Mouse (Mus musculus) induced T-regulatory cell, adult 2 months (primary cell): ENCODE results near the gene Tmc2.

Experiments
- DNase-seq: peaks from one replicate; pipeline ENCODE4 v3.0.0-alpha.2; 2012; ENCODE audit warnings: low read depth

The Tmc2 gene

DNA sequence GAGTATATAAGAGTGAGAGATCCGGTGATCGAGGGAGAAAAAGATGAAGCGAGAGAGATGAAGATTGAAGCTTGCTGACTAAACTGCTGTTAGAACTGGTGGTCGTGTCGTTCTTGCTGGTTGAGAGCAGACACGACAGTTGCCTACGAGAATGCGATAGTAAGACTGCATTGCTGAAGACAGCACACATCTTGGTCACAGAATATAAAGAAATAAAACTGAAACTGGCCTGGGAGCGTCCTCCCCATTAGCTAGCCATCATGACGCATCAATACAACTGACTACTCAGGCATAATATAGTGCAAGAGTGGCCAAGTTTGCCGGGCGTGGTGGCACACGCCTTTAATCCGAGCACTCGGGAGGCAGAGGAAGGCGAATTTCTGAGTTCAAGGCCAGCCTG is at the start of gene Tmc2:
Tmc2 (plus strand) TSS at position 301 of the 400 bp plus-strand sequence.
- DNase-seq: no peak

DNA sequence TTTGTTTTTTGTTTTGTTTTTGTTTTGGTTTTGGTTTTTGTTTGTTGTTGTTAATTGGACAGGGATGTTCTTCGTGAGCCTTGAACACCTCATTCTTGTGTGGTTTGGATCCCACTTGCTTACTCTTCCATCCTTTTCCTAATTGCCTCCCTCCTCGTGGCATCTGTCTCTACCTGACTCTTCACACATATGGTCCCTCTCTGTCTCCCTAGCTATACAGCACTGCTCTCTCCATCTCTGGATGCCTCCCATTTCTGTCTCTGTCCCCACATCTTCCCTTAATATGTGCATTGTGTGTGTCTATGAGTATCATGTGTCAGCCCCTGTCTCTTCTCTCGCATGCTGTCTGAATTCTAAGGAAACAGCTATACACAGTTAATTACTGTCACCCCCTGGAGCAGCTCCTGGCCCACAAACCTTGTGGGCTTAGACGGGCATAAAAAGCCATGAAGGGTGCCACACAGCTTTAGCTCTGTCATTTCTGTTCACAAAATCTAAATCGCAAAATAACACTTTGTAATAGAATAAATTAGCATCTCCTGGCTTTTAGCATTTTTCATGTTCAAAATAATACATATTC is 48.8 kb upstream of the Tmc2 start:
- no peak for DNase-seq

DNA sequence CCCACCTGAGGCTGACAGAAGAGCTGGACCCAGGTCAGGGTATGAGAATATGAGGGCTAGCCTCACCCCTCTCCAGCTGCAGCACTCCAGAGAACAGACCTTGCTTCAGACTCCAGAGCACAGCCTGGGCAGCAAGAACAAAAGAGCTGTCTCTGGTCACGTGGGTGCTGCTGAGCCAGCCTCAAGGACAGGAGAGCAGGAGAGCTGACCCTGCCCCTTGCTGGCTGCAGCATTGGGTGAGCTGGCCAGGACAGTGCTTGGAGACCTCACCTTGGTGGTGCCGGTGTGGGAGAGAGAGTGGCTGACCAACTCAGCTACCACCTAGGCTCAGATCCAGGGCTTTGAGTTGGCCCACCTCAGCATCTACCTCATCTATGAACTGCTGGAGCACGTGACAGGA is 39.8 kb upstream of the Tmc2 start:
- no peak for DNase-seq

DNA sequence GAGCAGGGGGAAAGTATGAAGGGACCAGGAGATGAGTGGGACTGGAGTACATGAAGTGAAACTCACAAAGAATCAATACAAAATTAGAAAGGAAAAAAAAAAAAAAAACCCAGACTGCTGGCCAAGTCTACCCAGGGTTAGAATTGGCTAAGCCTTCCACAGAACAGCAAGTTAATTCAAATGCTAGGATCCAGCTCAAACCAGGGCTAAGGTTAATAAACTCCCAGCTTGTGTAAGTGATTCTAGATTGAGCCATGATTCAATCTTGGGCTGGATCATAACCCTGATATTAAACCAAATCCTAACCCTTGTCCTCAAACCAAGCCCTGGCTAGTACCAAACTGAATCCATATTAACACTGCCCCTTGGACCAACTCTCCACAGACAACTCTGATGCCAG is 39.1 kb upstream of the Tmc2 start:
- no peak for DNase-seq

DNA sequence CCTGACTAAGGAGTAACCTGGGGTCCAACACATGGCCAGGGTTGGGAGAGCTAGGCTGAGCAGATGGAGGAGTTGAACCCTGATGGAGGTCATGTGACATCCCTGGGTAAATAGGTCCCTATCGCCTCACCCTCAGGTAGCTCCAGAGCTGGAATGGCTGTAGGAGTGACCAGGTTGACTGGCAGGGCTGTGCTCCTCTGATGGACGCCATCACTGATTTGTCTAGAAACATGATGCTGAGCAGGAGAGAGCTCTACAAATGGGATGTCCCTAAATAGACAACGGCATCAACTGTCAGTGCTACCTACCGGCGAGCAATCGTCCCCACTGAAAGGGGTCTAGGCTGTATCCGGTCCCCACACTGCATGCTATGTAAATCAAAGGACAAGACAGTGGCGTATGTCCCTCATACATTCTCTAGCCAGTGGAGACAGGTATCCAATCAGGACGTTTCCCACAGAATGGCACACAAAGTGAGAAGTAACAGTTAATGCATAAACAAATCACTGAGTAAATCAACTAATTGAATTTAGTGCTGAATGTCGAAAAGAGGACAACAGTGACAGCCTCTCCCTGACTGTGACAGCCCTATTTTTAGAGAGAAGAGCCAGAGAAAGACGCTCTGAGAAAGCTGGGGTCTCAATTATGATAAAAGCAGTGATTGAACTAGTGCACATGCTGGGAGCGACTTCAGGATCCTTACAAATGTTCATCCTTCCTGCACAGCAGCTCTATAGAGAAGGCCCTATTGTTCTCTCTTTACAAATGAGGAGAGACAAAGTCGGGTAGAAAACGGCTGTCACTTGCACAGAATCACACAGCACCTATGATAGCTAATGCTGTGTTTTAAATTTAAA is 37.5 kb upstream of the Tmc2 start:
- no peak for DNase-seq

DNA sequence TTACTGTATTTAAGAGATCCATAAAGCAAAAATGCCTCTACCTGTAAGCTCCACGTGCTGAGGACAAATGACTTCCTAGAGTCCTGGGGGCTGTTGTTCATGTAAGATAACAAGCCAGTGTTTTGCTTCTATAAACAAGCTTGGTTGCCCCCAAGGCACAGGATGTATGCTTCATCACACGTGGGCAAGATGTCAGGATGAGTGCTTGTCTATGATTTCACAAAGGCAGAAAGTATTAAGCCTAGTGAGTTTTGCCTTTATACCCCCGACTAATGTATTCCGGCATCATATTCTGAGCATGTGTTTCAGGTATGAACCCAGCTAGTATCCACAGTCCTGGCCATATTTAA is 36.9 kb upstream of the Tmc2 start:
- DNase-seq: no peak

DNA sequence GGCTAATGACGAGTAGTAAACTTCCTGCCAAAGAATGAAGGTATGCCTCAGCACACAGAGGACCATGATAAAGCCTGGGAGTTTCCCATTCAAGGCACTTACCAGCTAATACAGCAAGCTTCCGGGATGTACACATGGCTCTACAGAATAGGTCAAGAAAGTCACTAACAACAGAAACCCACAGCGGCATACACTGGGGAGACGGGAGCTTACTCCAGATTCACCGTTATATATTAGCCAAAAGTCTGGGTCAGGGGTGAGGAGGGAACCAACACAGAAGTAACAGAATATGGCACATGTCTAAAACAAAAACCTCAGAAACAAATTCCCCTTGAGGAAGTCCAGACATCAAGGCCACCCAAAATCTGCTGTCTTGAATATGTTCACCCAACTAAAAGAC is 32.3 kb upstream of the Tmc2 start:
- DNase-seq: no peak

DNA sequence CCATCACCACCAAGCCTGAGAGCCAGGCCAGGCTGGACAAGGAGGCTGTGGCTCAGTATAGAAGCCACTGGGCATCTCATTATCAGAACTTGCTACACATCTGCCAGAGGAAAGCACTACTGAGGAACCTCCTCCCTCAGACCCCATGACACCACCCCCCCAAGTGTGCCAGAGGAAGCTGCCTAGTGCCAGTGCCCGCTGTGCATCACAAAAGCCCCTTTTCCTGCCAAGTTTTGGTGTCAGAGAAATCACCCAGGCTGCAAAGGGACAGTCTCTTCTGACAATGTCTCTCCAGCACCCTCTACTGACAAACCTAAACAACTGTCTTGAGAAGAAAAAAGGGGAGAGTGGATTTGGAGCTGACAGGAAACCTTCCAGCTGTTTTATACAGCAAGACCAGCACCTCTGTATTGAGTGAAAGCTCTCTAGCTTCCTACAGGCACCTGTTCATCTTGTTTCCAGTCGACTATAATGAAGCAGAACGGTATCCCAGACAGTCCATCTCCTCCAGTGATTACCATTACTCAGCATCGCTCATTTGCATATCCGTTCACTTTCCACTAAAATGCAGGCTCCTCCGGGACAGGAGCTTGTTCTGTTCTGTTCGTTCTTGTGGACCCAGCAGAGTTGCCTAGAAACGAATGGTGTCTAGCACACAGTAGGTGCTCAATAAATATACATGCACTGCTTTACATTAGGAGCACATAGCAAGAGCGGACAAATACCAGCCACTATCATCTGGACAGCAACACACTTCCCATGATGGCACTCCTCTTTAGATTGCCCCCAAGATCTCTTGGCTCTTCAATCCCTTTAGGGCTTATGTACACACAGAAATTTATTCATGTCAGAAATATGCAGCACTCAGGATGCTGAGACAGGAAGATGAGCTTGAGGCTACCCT is 28.4 kb upstream of the Tmc2 start:
- peak; percentile 30 for DNase-seq

DNA sequence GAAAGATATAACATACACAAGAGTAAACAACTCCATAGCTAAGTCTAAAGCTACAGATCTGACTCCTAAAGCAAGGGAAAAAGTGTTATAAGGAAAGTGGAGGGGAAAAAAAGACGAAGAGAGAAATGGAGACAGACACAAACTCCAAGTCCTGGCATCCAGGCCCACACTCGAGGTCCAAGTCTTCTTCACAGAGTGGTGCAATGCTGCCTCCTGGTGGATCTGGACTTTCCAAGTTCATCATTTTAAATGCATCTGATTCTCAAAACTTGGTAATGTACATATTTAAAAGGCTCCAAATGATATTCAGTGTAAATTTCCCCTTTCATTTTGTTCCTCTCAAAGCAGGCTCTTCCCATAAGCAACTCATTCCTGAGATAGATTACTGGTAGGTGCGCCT is 27.1 kb upstream of the Tmc2 start:
- peak; percentile 55 for DNase-seq

DNA sequence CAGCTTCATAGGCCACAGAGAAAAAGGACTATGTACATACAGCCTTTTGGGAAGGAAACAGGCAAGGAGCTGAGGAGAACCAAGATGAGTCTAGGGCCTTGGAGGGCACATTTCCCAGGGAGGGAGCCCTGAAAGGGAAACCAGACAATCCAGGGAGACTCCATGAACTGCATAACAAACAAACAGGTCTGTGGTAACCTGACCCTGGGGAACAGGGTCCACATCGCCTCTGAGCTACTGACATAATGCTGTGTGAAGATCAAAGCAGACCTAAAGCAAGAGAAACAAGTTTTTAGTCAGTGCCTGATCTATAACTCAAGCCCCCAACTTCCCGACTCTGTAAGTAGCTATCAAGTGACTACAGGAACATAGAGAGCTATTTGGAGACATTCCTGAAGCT is 23.3 kb upstream of the Tmc2 start:
- DNase-seq: no peak

DNA sequence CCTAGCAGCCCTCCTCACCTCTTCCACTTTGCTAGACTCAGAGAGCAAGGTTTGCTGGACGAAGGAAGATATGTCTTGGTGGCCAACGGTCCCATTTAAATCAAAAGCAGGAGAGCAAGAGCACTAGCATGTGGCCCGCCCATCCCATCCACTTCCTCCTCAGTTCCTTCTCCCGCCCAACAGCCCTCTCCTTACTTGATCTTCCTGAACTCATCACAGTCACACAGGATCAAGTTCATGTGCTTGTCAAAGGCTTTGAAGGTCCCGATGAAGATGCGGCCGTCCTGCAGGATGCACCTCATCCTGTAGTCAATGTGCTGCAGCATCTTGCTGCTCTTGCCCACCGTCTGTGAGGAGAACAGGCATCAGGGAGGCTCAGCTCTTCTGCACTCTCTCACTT is 18.2 kb upstream of the Tmc2 start:
- DNase-seq: peak; percentile 20

DNA sequence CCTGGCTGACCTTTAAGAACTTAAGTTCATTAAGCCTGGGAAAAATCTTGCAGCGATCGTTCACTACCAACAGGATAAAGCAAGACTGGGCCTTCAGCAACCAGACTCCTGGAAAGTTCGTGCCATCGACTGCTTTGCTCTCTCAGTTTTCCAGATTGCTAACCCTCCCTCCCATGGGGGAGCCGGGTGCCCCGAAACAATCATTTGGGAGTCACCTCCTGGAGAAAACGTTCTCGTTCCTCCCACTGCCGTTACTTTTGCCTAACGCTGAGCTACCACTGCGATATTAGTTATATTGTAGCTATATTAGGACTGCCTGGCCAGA is 16.7 kb upstream of the Tmc2 start:
- no peak for DNase-seq

DNA sequence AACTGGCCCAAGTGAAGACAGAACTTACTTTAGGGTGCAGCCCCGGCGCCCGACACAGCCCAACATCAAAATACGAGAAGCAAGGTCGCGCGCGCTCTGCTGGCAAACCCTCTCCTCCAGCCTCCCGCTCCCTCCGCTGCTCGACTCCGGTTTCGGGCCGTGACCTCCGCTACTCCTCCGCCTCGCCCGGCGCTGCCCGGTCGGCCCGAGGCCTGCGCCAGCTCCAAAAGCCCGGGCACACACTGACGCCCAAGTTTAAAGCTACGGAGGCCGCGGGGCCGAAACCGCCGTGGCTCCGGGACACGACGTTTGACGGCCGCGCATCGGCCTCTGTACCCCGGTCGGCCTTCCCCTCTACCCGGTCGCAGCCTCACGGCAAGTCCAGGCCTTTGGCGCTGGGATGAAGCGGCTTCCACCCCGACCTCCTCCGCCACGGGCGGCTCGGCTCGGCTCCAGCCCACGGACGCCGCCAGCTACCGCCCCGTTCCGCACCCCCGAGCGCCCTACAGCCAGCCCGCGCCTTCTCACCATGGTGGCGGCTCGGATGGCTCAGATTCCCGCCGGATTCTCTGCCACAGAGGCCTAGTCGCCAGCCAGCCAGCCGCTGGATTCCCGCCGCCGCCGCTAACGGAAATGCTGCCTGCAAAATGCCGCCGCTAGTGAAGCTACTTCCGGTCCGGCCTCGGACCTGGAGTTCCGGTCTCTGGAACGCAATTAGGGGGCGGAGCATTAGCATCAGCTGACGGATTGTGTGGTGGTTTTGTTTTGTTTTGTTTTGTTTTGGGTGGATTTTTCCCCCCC is 16.1 kb upstream of the Tmc2 start, which contains the start of gene Snrpb:
Snrpb (minus strand) TSS at position 698 of the 801 bp plus-strand sequence.
- DNase-seq: peak; percentile 92

DNA sequence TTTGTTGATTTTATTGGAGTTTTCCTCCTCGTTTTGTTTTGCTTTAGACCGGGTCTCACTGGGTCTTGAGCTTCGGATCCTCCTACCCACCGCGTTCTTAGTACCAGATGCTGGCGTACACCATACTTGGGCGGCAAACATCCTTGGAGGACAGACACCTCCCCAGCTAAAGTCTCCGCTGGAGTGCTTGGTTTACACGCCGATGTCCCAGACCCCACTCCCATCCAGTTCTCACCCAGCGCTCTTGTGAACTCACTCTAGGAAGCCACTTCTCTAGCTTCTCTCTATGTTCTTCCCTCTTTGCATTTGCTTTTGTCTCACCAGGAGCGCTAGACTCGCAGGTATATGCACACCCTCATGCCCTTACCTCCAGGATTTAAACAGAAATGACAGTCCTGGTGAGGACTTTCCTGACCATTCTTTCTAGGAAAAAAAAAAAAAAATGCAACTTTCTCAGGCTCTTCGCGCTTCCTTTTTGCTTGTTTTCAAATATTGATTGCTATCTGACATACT is 15.4 kb upstream of the Tmc2 start:
- DNase-seq: no peak

DNA sequence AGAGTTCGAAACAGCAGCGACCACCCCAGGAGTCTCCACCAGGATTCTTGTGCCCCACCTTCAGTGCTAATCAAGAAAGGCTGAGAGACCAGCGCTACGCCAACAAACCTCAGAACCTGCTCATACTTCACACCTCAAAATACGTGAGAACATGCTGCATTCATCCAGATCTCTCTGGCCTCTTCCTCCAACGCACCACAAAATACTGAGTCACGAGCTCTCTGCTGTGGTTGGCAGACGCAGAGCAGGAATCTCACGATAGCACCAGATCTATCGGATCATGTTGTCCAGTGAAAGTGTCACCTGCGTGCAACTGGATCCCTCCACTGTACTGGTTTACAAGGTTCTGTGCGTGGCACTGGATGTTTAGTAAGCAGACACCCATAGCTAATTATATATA is 6.6 kb upstream of the Tmc2 start:
- no peak for DNase-seq

DNA sequence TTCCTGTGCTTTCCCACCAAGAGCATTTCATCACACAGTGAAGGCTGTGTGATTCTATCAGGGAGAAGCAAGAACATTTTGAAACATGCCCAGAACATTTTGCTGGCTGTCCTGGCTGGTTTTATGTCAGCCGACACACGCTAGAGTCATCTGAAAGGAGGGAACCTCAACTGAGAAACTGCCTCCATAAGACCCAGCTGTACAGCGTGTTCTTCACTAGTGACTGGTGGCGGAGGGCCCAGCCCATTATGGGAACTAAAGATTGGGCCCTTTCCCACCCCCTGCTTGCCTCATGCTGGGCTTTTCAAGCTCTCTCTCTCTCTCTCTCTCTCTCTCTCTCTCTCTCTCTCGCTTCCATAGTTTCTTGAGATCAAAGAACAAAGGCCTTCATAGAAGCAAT is 6.0 kb downstream of the Tmc2 start:
- DNase-seq: no peak

DNA sequence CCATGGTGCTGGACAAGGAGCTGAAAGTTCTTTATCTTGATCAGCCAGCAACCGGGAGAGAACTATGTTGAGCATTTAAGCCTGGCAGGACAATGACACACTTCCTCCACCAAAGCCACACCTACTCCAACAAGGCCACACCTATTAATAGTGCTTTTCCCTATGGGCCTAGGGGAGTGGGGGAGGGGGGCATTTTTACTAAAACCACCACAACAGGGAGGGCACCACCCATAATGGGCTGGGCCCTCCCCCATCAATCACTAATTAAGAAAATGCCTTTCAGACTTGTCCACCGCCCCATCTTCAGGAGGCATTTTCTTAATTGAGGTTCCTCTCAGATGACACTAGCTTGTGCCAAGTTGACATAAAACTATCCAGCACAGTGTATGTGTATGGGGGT is 12.4 kb downstream of the Tmc2 start:
- DNase-seq: no peak

DNA sequence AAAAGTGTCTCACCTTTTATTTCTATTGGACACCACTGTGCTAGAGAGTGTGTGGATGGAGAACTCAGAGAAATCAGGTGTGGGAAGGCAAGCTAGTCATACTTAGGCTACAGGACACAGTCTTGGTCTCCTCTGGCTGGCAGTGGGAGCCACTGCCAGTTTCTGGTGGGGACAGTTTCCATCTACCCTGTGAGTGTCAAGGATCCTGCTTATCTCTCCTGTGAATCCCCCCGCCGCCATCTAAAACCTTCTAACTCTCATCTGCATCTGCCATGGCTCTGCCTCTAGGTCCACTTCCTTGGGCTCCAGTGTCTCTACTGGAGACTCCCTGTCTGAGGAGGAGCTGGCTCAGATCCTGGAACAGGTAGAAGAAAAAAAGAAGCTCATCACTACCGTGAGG is 13.0 kb downstream of the Tmc2 start:
- no peak for DNase-seq

DNA sequence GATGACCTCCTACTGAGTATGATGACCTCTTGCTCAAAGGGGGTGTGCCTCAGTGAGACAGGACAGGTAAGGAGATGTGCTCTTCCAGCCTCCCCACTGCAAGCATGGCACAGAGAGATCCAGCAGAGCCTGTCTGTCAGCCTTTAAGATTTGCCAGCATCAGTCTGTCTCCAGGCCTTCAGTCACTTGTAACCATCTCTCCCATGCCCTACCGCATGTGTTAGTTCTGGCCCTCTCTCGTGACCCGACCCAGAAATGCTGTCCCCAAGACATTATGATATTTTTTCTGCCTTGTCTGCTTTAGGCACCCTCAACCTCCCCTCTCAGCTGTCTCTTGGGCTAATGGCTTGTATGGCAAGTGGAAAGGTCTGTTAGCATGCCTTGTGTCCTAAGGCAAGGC is 14.6 kb downstream of the Tmc2 start:
- DNase-seq: no peak

DNA sequence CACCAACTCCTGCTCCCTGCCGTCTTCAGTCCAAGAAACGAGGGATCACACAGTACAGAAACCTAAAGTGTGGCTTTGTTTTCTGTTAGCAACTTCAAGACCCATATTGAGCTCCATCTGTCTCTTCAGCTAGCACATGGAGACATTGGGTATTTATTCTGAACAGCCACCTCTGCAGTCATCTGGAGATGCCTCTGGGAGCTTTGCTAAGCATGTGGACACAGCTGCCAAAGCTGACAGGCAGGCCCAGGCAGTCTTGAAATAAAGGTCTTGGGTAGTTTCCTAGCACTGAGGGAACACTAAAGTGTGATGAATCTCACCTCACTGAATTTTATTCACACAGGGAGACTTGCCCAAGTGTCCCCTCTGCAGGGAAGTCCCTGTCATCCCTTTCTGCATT is 16.6 kb downstream of the Tmc2 start:
- no peak for DNase-seq

DNA sequence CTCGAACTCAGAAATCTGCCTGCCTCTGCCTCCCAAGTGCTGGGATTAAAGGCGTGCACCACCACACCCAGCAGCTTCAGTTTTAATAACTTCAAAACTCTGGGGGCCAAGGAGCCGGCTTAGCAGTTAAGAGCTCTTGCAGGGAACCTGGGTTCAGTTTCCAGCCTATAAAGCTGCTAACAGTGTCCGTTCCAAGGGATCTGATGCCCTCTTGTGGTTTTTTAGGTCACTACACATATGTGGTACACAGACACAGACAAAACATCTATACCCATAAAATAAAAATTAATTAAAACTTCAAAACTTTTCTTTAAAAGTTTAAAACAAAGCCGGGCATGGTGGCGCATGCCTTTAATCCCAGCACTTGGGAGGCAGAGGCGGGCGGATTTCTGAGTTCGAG is 51.9 kb downstream of the Tmc2 start:
- peak; percentile 57 for DNase-seq

DNA sequence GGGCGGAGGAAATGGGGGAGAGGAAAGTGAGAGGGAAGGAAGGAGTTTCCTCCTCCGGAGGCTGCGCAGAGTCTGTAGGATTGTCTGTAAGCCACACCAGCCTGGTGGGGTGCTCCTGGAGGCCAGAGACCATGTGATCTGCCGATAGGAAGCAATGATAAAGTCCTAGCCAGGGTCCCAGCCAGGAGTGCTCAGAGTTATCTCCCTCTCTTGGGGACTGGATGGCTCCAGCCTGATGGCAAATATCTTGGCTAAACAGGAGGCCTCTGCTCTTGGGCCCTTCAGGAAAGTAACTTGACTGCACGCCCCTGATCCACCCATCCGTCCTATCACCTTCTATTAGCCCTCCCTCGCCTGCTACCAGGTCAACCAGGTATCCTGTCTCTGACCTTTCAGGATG is 53.2 kb downstream of the Tmc2 start:
- no peak for DNase-seq
